Mouse (Mus musculus) liver, embryonic 16.5 days (tissue): ENCODE measurements at regions not wholly inside any gene's neighbourhood (a gene's known extent, or its start where the extent isn't known, plus 50 kb on each side); places are given as distances from the start of the nearest gene placed in this dataset.

ENCODE experiments used
- ATAC-seq: fragments of 200-750 bp; cut with Nextera tagmentation; 2 replicates; pipeline ENCODE4 v1.8.0; 2017; ENCODE audit warnings: low read depth, mild to moderate bottlenecking, moderate number of reproducible peaks, moderate library complexity
- H3K27ac ChIP-seq: fragments of 300-500 bp; sonication (generic); 2 replicates; pipeline ENCODE4 v1.5.1; 2014; ENCODE audit warnings: mild to moderate bottlenecking, low read length
- H3K27me3 ChIP-seq: fragments of 300-500 bp; sonication (generic); 2 replicates; pipeline ENCODE4 v1.6.1; 2014; ENCODE audit warnings: low read depth, low read length, mixed read lengths; ENCODE audit not compliant: control insufficient read depth, insufficient read depth
- H3K36me3 ChIP-seq: fragments of 300-500 bp; sonication (generic); 2 replicates; pipeline ENCODE4 v1.6.1; 2014; ENCODE audit warnings: mild to moderate bottlenecking; ENCODE audit not compliant: control insufficient read depth, insufficient read depth
- H3K4me1 ChIP-seq: fragments of 300-500 bp; sonication (generic); 2 replicates; pipeline ENCODE4 v1.6.1; 2014; ENCODE audit warnings: low read depth, low read length, mixed read lengths; ENCODE audit not compliant: control insufficient read depth
- H3K4me2 ChIP-seq: fragments of 300-500 bp; sonication (generic); 2 replicates; pipeline ENCODE4 v1.6.1; 2014; ENCODE audit warnings: low read depth, low read length, mixed read lengths
- H3K4me3 ChIP-seq: fragments of 300-500 bp; sonication (generic); 2 replicates; pipeline ENCODE4 v1.5.1; 2014; ENCODE audit warnings: low read depth, mild to moderate bottlenecking, low read length
- H3K9ac ChIP-seq: fragments of 300-500 bp; sonication (generic); 2 replicates; pipeline ENCODE4 v1.6.1; 2014; ENCODE audit warnings: low read depth, low read length
- H3K9me3 ChIP-seq: fragments of 300-500 bp; sonication (generic); replicated peaks from 2 replicates; pipeline ENCODE4 v1.6.1; 2016; ENCODE audit warnings: low read length; ENCODE audit not compliant: control insufficient read depth
- WGBS: fragments of 180-500 bp; shearing (Covaris S2); extraction: QIAGEN DNeasy Blood & Tissue Kit; methylation state at CpG from one replicate; pipeline ENCODE4 v1.1.7; 2014; ENCODE audit not compliant: insufficient replicate concordance; 5-methylcytosine and 5-hydroxymethylcytosine counted together

DNA sequence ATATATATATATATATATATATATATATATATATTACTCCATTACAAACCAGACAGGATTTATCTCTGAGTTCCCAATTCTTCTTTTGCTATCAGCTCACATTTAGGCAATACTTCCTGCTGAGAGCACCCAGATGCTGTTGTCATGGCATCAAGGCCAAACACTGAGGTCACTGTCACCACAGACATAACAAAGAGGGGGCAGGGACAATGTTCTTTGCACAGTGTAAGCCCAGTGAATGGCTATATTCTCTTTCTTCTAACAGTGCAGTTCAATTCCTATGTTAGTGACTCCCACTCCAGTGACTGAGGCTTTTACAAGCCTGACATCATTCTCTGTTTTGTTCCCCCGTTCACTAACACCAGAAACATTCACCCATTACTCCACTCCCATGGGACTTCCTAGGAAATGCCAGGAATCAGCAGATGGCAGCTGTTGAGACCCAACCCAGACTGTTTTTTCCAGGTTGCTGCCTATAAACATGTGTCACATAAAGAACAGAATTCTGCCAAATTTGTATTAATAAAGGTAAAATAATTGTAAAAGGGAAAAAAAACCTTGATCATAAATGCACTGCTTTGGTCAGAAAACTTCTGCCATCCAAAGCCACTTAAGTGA, 289.5 kb downstream of the Slc22a22 start:
- ATAC-seq: no peak
- Histone ChIP-seq H3K4me3 (no peak overlapping the region), H3K27ac (no peak overlapping the region), H3K4me1 (no peaks in the 10 kb centered on the region), H3K9ac (no peak overlapping the region), H3K4me2 (no peak overlapping the region), H3K27me3 (no peaks in the 10 kb centered on the region), H3K36me3 (no peaks in the 10 kb centered on the region), H3K9me3 (no peaks in the 10 kb centered on the region)
- WGBS: 32% methylated on average over 1 of the region's 1 CpGs

DNA sequence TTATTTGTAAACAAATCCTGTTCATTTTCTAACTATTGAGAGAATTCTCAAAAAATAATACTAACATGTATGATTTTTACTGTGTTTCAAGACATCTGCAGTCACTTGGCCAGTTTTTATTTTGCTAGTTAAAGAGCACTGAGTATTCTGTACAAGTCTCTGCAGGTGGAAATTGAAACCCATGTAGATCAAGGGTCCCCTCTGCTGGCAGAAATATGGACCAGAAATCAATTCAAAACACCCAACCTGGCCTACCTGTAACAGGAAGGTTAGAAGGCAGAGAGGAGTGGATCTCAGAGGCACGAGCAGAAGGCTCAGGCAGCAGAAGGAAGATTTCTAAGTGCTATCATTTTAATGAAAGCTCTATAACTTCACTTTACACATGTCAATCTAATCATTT, 298.3 kb downstream of the Slc22a22 start:
- no peak for ATAC-seq

DNA sequence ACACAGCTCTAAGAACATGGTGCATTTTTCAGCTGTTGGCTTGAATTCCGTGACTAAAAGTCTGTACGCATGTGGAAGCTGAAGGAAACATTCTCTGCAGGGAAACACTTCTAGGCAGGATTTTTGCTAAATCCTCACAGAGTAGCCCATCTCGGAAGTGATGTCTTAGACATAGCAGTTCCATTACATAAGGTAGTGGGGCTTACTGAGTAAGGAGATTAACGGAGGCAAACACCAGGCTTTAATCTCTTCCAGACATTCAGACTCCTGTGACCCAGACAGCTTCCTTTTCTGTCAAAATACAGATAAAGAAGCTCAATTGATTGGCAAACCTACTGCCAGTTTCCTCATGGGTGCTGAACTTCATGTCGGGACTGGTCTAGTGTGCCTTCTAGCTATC, 304.7 kb downstream of the Slc22a22 start:
- Histone ChIP-seq H3K27me3 (no peaks in the 10 kb centered on the region), H3K9me3 (no peaks in the 10 kb centered on the region), H3K27ac (no peak overlapping the region), H3K36me3 (no peaks in the 10 kb centered on the region), H3K4me3 (no peak overlapping the region), H3K9ac (no peak overlapping the region), H3K4me2 (no peak overlapping the region), H3K4me1 (no peaks in the 10 kb centered on the region)
- ATAC-seq: no peak
- 16% methylated on average over 5 of the region's 5 CpGs for WGBS

More for the DNA sequence above, 298.3 kb downstream of the Slc22a22 start:
- Histone ChIP-seq H3K4me1 (no peaks in the 10 kb centered on the region), H3K27ac (no peak overlapping the region), H3K4me3 (no peak overlapping the region), H3K9ac (no peak overlapping the region), H3K27me3 (no peaks in the 10 kb centered on the region), H3K36me3 (no peaks in the 10 kb centered on the region), H3K9me3 (no peaks in the 10 kb centered on the region), H3K4me2 (no peak overlapping the region)
- WGBS: 33% methylated on average over 1 of the region's 1 CpGs

DNA sequence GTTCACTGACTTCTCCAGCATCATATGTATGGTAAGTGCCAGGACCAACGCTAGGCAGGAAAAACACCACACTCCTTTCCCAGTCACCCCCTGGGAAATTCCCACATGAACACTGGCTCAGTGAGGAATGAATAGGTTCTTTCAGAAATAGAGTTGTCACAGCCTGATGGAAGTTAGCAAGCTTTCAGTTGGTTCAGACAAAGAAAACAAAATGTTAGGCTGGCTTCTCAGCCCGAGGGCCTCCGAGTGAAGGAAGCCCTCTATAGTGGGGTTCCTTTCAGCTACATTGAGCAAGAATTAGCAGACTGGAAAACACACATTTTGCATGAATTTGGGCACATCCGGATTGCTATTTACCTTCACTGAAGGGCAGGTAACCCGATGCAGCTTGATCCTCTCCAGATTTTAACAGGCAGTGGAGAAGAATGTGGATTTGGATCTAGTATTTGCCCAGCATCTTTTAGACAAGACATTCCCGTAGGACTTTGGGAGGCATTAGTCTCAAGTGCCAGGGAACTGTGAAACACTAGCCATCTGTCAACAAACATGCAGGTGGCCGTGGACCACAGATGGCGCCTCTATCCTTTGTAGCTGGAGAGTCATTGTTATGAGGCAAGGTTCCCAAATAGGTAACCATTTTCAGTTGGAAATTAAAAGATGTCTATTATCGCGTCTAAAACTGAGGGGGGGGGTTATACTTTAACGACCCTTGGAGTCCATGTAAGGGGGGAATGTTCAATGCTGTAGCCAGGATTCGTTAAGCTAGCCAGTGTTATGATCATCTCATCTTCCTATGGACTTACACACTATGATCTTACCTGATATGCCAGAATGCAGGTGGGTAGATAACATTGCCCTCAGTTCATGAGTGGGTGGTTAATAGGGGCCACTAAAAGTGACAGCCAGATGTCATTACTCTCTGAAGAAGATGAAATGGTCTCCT, 314.8 kb downstream of the Slc22a22 start:
- no peak overlapping the region for H3K4me3 ChIP-seq
- H3K4me2 ChIP-seq: no peak overlapping the region
- no peaks in the 10 kb centered on the region for H3K36me3 ChIP-seq
- no peaks in the 10 kb centered on the region for H3K9me3 ChIP-seq
- no peaks in the 10 kb centered on the region for H3K4me1 ChIP-seq
- no peak overlapping the region for H3K9ac ChIP-seq
- 56% methylated on average over 12 of the region's 12 CpGs for WGBS
- H3K27me3 ChIP-seq: no peaks in the 10 kb centered on the region
- no peak overlapping the region for H3K27ac ChIP-seq
- ATAC-seq: no peak

DNA sequence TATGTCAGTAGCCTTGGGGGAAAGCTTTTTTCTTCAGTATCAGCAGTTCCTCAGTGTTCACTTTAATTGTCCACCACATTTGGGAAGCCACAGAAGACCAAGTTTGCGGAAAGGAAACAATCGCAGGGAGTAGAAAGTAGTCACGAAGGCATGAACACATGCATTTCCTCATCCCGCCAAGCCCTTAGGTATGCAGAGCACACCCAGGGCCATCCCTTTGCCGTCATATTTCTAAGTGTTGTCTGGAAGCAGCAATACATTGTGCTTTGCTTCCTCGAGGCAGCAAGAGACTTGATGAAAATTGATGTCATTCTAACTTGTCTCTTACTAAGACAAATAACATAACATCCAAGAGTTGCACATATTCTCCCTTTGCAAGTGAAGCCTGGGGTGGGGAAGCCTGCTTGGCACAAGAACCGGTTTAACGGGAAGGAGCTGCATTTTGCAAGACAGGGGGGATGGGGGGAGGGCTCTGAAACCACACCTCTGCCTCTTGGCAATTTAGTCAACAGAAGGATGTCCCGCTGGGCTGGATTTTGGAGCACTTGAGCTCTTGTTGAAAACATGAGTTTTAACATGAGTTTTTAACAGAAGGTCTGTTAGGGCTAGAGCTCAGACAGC, 337.2 kb downstream of the Slc22a22 start:
- no peak for ATAC-seq
- Histone ChIP-seq H3K27ac (no peak overlapping the region), H3K36me3 (no peaks in the 10 kb centered on the region), H3K4me3 (no peak overlapping the region), H3K27me3 (no peaks in the 10 kb centered on the region), H3K9ac (no peak overlapping the region), H3K4me1 (no peaks in the 10 kb centered on the region), H3K4me2 (no peak overlapping the region), H3K9me3 (no peaks in the 10 kb centered on the region)
- WGBS: 29% methylated on average over 9 of the region's 9 CpGs

DNA sequence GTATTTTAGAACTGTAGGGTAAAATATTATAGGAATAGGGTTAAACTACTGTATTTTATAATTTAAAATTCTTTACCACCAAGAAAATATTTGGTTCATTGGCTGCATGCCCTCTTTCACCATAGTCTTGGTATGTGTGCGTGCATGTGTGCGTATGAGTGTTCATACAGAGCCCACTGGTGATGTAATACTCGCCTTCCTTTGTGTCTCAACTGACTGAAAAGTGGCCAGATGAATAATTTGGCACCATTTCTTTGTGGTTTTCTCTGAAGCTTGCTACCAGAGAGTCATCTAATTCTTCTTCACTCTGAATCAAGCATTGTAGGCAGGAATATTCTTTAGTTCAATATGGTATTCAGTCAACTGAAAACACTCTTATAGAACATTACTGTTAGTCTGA, 372.7 kb downstream of the Slc22a22 start:
- WGBS: 61% methylated on average over 3 of the region's 3 CpGs
- no peaks in the 10 kb centered on the region for H3K9me3 ChIP-seq
- H3K4me1 ChIP-seq: no peaks in the 10 kb centered on the region
- no peak overlapping the region for H3K9ac ChIP-seq
- H3K4me2 ChIP-seq: no peak overlapping the region
- no peak overlapping the region for H3K4me3 ChIP-seq
- H3K27ac ChIP-seq: no peak overlapping the region
- H3K27me3 ChIP-seq: no peaks in the 10 kb centered on the region
- H3K36me3 ChIP-seq: no peaks in the 10 kb centered on the region
- no peak for ATAC-seq

DNA sequence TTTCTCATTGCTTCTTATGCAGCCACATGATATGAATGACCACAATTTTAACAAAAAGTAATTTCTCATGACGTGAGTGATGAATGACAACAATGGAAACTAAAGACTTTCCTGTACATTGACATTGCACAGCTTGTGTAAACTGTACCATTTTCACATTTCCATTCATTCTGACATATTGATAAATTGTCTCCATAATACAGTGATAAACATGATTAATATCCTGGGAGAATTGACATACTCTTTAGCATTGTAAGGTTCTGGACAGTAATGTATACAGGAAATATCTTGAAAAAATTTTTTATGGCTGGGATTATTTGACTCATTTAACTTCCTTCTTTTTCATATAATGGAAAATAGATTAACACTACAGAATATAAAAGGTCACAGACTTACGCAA, 380.1 kb downstream of the Slc22a22 start:
- Histone ChIP-seq H3K27me3 (no peaks in the 10 kb centered on the region), H3K4me2 (no peak overlapping the region), H3K27ac (no peak overlapping the region), H3K9me3 (no peaks in the 10 kb centered on the region), H3K4me3 (no peak overlapping the region), H3K36me3 (no peaks in the 10 kb centered on the region), H3K4me1 (no peaks in the 10 kb centered on the region), H3K9ac (no peak overlapping the region)
- no peak for ATAC-seq
- 61% methylated on average over 2 of the region's 2 CpGs for WGBS

DNA sequence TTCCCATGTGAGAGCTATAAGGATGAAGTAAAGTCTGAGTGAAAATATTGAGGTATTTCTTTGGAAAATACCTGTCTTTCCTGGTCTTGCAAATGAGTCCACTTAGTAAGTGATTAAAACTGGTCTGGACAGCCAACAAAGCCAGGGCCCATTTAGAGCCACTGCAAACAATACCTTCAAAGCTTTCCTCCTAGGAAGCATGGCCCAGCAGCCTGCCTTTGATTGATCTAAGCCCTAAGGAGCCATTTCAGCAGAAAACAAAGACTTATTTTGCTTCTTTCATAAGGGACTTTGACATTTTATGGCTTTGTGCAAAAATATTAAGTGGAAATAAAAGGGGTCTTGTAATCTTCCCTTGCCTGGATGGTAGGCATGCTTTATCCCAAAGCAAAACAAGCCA, 397.6 kb downstream of the Slc22a22 start:
- H3K36me3 ChIP-seq: no peaks in the 10 kb centered on the region
- no peak overlapping the region for H3K9ac ChIP-seq
- H3K4me1 ChIP-seq: no peaks in the 10 kb centered on the region
- no peak for ATAC-seq
- no peak overlapping the region for H3K4me3 ChIP-seq
- H3K27ac ChIP-seq: no peak overlapping the region
- no peaks in the 10 kb centered on the region for H3K27me3 ChIP-seq
- H3K4me2 ChIP-seq: no peak overlapping the region
- no peaks in the 10 kb centered on the region for H3K9me3 ChIP-seq

DNA sequence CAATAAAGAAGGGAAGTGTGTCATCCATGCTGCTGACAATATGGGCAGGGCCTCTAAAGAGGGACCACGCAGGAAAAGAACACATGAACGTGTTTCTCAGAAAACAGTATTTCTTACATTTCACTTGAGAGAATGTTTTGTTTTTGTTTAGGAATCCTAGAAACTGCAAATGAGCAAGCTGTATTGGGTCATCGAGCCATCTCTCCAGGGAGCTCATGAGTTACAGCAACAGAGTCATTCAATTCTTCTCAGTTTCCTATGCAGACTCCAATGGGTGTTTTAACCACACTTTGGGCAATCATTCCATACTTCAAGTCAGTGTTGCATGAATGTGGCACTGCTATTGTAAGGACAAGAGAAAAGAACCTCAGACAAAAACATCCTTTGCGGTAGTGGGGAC, 403.6 kb downstream of the Slc22a22 start:
- WGBS: 61% methylated on average over 4 of the region's 4 CpGs
- Histone ChIP-seq H3K4me2 (no peak overlapping the region), H3K9ac (no peak overlapping the region), H3K9me3 (no peaks in the 10 kb centered on the region), H3K36me3 (no peaks in the 10 kb centered on the region), H3K27ac (no peak overlapping the region), H3K4me3 (no peak overlapping the region), H3K27me3 (no peaks in the 10 kb centered on the region), H3K4me1 (no peaks in the 10 kb centered on the region)
- no peak for ATAC-seq
